Mouse (Mus musculus): ENCODE data around the gene Ncam1.

The Ncam1 gene

DNA sequence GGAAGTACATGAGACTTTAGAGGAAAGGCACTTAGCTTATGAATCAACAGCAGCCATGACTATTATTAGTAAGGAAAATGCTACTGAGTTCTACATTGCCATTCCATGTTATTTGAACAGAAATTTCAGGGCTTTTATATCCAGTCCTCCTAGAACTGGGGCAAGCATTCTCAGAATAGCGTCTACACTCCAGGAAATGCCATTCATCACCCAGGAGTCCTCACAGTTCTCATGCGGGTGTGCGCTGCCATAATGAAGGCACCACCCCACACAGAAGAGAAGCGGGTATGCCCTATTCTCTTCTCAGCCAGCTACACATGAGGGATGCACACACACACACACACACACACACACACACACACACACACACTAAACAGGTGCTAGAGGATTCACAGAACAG lies 43.5 kb downstream of the Ncam1 start:
- in situ Hi-C loops (cut with MboI, MseI) = no loop called here

DNA sequence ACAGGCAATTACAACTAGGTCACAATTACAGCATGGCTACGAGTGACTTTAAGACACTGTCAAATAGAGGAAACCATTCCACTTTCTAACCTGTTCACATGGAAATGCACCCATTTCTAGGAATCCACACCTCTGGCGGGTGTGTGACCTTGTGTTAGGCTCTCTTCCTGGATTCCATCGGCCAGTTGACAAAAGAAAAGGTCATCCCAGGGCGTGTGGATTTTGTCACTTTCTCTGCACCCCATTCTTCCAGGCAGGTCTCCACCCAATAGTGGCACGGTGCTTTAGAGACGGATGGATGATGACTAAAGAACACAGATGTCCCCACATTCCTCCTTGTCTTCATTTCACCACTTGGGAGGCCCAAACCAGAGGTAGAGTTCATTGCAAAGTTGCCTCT lies 47.3 kb downstream of the Ncam1 start:
- in situ Hi-C loops (cut with MboI, MseI) = no loop called here

GRCm38 (mm10) chr9:49746176-49746575 lies 52.5 kb downstream of the Ncam1 start:
- in situ Hi-C loops (cut with MboI, MseI) = no loop called here

DNA sequence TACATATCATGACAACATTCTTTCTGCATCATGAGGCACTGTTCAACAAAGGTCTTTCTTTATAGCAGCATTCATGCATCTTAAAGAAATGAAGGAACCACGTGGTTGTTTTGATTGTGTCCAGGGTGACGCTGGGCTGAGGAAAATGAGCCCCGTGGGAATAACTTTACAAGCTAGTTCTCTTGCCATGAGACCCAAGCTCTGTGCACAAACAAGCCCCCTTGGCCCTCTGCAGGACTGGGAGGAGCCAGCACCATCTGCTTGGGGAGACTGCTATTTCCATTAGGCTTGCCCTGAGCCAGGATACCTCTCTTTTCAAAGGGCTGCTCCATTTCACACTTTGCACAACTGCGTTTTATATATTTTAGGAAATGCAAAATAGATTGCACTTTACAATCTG lies 53.0 kb downstream of the Ncam1 start:
- in situ Hi-C loops (cut with MboI, MseI) = no loop called here

DNA sequence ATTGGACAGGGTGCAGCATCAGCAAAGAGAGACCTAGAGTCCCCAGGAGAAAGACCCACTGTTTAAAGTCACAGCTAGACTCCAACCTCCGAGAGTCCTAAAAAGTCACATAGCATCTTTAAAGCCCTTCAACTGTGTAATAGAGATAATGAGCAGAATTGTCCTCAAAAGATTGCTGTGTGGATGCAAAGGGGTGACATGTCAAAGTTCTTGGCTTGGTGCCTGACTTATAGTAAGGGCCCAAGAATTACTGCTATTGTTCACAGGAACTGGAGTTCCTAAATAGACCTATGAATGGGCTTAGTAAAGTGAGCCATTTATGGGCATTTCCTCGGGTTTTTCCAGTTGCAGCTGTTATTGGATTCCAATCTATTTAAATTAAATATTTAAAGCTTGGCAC lies 54.4 kb downstream of the Ncam1 start:
- in situ Hi-C loops (cut with MboI, MseI) = no loop called here

- in situ Hi-C loops (cut with MboI, MseI) = no loop called here
Measured at GRCm38 (mm10) chr9:49739935-49740334, 58.8 kb downstream of the Ncam1 start.

DNA sequence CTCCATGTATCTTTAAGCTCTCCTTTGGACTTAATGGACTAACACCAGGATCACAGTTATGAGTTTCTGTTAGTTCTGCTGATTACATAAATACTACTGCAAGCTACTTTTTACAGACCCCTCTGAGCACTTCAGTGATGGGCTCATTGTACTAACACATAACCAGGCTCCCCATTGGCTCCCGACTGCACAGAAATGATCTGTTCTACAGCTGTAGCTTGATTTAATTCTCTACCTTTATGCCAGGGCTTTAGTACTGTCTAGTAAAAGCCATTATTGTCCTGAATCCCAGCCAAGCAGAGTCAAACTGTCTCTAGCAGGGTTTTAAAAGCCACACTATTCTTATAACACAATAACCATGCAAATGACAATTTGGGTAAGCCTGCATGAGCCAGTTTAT lies 60.2 kb downstream of the Ncam1 start:
- in situ Hi-C loops (cut with MboI, MseI) = no loop called here

- in situ Hi-C loops (cut with MboI, MseI) = no loop called here
Measured at GRCm38 (mm10) chr9:49737166-49737565, 61.6 kb downstream of the Ncam1 start.

DNA sequence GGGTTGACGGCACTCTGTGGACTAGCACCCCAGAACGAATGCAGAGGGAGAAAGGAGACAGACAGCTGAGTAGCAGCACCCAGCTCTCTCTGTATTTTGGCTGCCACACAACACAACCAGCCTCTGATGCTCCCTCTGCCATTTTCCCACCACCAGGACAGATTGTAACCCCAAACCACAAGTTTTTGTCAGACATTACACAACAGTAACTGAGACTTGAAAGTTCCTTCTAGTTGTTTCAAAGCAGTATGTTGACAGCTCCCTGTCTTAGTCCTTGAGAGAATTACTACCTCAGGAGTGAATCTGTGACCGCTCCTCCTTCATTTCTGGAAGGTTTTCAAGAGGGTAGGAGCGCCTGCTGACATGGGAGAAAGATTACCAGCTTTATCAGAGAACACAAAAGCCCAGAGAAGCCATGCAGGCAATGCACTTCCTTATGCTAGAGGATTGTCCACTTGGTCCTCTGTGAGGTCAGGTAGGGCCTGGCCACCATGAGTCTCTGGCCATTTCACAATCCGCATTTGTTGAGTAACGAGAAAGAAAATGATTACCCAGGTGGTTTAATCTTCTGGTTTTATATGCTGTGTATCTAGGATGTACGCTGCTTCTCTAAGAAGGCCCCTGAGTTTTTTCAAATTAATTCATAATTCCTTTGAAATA lies 64.2 kb downstream of the Ncam1 start:
- in situ Hi-C loops (cut with MboI, MseI) = no loop called here

DNA sequence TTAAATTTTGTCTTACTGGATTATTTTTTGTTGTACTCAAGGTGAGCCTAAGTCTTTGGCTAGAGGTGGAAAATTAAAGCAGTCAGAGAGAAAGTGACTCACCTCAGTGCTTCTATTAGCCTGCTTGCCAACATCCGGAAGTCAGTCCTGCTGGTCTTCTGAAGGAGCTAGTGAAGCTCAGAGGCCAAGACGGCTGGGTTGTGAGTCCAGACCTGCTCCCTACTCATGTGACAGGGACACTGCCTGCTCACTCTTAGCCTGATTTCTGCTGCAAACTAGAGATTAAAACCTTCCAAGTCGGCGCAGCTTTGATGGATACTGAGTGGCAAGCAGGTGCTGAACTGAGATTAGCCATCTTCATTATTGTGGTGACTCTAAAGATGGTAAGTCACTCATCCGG lies 65.0 kb downstream of the Ncam1 start:
- in situ Hi-C loops (cut with MboI, MseI) = no loop called here

DNA sequence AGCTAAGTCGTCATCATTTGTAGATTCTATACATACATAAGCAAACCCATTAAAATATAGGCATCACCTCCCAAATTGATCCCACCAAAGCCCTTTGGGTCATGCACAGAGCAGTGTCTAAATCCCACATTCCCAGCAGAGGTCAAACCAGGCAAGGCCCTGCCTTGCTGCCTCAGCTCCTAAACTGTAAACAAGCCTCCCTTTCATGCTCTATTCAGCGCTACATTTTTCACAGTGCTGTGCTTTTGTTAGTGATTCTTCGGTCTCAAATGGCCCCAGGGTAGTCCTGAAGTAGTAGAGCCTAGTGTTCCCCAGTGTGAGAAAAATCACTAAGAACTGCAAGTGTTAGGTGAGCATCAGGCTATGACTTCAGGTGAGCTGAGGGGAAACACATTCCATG lies 69.2 kb downstream of the Ncam1 start:
- in situ Hi-C loops (cut with MboI, MseI) = no loop called here

- in situ Hi-C loops (cut with MboI, MseI) = no loop called here
Measured at GRCm38 (mm10) chr9:49728211-49728610, 70.5 kb downstream of the Ncam1 start.

- in situ Hi-C loops (cut with MboI, MseI) = no loop called here
Measured at GRCm38 (mm10) chr9:49722765-49723164, 76.0 kb downstream of the Ncam1 start.

GRCm38 (mm10) chr9:49715121-49715520 lies 83.6 kb downstream of the Ncam1 start:
- in situ Hi-C loops (cut with MboI, MseI) = no loop called here

GRCm38 (mm10) chr9:49714091-49714490 lies 84.6 kb downstream of the Ncam1 start:
- in situ Hi-C loops (cut with MboI, MseI) = no loop called here

- in situ Hi-C loops (cut with MboI, MseI) = no loop called here
Measured at GRCm38 (mm10) chr9:49707646-49708045, 91.1 kb downstream of the Ncam1 start.

DNA sequence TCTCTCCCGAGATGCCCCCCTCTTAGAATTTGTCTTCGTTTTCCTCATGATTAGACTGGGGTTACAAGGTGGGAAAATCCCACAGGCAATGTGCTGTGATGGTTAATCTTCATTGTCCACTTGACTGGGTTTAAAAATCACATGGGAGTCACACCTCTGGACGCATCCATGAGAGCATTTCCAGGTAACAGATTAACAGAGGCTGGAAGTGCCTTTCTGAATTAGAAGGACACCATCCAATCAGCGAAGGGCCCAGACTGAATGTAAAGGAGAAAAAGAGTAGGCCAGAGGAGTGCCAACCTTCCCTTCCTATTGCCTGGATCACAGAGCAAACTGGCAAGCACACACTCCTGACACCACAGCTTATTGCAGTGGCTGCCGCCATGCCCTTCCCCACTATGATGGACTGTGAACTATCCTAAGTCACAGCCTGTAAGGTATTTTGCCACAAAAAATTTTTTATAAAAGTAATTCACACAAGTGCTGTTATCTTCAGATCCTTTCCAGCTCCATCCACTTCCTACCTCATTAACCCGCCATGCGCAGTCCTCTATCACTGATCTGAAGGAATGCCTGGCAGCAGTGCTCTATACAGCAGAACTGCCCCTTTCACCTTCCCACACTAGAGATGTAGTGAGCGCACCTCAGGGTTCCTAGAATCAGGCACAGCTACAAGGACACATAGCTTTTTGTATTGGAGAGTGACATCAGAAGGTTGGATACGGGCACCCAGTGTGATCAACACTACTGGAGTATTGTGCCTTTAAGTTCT lies 94.3 kb downstream of the Ncam1 start:
- in situ Hi-C loops (cut with MboI, MseI) = no loop called here

DNA sequence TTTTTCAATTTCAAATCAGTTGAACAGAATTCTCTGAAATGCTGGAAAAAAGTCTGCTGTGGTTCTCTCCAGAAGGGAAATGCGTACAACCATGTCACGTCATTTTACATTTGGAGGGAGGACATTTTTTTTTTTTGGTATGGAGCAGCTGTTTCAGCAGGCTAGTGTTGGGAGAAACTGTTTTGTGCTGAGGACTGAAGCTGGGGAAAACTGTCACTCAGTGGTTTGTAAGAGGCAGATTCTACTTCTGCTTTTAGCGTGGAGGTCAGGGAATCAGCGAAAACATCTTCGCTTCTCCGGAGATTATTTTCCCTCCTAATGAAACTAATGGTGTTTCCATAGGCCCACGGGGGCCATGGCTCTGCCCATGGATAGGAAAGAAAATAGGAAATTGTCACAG lies 103.4 kb downstream of the Ncam1 start:
- in situ Hi-C loops (cut with MboI, MseI) = no loop called here

GRCm38 (mm10) chr9:49692791-49693190 lies 105.9 kb downstream of the Ncam1 start:
- in situ Hi-C loops (cut with MboI, MseI) = no loop called here

DNA sequence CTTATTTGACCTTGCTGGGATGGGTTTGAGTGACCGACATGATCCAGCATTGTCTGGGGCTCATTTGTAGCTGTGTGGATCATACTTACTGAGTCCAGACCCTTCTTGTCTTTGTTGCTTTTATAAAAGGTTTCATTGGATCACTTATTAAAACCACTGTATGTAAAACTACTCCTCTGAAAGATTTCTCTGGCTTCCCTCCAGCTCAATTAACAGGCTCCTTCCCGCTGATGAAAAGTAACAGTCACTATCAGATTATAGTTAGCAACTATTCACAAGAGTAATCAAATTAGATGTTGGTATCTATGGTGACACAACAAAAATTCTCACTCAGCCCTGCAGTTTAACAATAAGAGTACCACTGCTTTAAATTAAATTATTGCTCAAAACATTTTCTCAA lies 107.4 kb downstream of the Ncam1 start:
- in situ Hi-C loops (cut with MboI, MseI) = no loop called here

GRCm38 (mm10) chr9:49683566-49684273 lies 115.0 kb downstream of the Ncam1 start:
- in situ Hi-C loops (cut with MboI, MseI) = no loop called here

GRCm38 (mm10) chr9:49681848-49682469 lies 116.8 kb downstream of the Ncam1 start:
- in situ Hi-C loops (cut with MboI, MseI) = no loop called here
